Mouse (Mus musculus): ENCODE measurements around the gene Tmem109. TPM values are rescaled to one million over a fixed set of nuclear protein-coding genes. Genes with fewer than 3 reads are reported as not detected.

Gene Tmem109
- polyA plus RNA-seq, 1 experiment from 2014 or later = 78.7 TPM

DNA sequence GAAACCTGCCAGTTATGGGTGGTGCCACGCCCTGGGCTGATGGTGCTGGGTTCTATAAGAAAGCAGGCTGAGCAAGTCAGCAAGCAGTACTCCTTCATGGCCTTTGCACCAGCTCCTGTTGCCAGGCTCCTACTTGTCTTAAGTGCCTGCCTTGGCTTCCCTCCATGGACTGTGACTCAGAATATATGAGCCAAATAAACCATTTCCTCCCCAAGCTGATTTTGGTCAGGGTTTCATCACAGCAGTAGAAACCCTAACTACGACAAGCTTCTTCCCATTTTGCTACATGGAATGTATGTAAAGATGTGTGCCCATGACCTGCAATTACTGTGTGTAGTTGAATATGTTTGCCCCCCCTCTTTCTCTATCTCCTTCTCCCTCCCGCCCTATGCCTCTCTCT, 48.2 kb downstream of the Tmem109 start:
- no peak overlapping the region for H3K4me2 ChIP-seq (ENCODE audit: low read depth, low read length)
- H3K36me3 ChIP-seq (ENCODE audit: control insufficient read depth, insufficient read depth, low read length) = no peaks in the 10 kb centered on the region
- H3K27me3 ChIP-seq (replicated peaks; ENCODE audit: control insufficient read depth, insufficient read depth, low read length) = no peaks in the 10 kb centered on the region
- no peak overlapping the region for H3K27ac ChIP-seq (ENCODE audit: low read length)
- no peak for ATAC-seq
- no peaks in the 10 kb centered on the region for H3K4me1 ChIP-seq (ENCODE audit: control insufficient read depth, insufficient read depth, low read length)
- H3K4me3 ChIP-seq (ENCODE audit: low read length) = no peak overlapping the region
- no peaks in the 10 kb centered on the region for H3K9me3 ChIP-seq (ENCODE audit: control insufficient read depth, low read length)
- 74% methylated on average over 3 of the region's 3 CpGs for WGBS
- no peak overlapping the region for H3K9ac ChIP-seq (ENCODE audit: low read depth, low read length)

DNA sequence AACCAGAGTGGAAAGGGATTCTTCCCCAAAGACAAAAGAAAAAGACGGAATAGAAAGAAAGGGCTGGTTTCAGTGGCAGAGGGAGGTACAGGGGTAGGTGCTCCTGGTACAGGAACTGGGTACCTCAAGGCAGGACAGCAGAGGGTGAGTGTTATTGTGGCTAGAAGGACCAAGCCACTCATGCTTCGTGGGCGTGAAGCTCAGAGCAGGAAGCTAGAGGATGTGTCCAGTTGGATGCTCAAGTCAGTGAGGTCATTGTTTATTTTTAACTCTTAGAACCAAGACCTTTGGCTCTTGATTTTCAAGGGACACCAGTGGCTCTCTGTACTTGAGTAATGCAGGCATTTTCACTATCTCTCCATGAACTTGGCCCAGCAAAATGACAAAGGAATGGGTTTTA, 49.8 kb downstream of the Tmem109 start:
- ATAC-seq = no peak
- no peaks in the 10 kb centered on the region for H3K36me3 ChIP-seq (ENCODE audit: control insufficient read depth, insufficient read depth, low read length)
- 77% methylated on average over 3 of the region's 3 CpGs for WGBS
- H3K9me3 ChIP-seq (ENCODE audit: control insufficient read depth, low read length) = no peaks in the 10 kb centered on the region
- H3K27ac ChIP-seq (ENCODE audit: low read length) = no peak overlapping the region
- no peaks in the 10 kb centered on the region for H3K27me3 ChIP-seq (replicated peaks; ENCODE audit: control insufficient read depth, insufficient read depth, low read length)
- H3K9ac ChIP-seq (ENCODE audit: low read depth, low read length) = no peak overlapping the region
- H3K4me2 ChIP-seq (ENCODE audit: low read depth, low read length) = no peak overlapping the region
- no peak overlapping the region for H3K4me3 ChIP-seq (ENCODE audit: low read length)
- H3K4me1 ChIP-seq (ENCODE audit: control insufficient read depth, insufficient read depth, low read length) = no peaks in the 10 kb centered on the region

DNA sequence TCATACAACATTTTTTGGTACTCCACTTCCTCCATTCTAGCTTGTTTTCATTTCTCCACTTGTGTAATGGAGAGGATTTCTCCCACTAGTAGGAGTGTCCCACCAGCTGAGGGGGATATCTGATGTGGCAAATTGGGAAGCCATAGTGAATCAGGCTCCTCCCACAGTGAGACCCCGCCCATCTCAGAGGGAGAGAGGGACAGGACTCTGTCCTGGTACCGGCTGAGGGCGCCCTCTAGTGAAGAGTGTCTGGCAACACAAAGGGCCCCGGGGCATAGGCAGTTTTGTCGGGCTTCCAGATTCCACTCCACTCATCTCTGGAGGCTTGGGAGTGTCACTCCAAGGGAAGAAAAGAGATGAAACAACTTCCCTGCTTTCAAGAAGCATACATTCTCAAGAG, 50.4 kb downstream of the Tmem109 start:
- WGBS = 8% methylated on average over 5 of the region's 5 CpGs
- no peaks in the 10 kb centered on the region for H3K4me1 ChIP-seq (ENCODE audit: control insufficient read depth, insufficient read depth, low read length)
- no peaks in the 10 kb centered on the region for H3K27me3 ChIP-seq (replicated peaks; ENCODE audit: control insufficient read depth, insufficient read depth, low read length)
- no peaks in the 10 kb centered on the region for H3K9me3 ChIP-seq (ENCODE audit: control insufficient read depth, low read length)
- H3K27ac ChIP-seq (ENCODE audit: low read length) = no peak overlapping the region
- no peak overlapping the region for H3K4me2 ChIP-seq (ENCODE audit: low read depth, low read length)
- H3K36me3 ChIP-seq (ENCODE audit: control insufficient read depth, insufficient read depth, low read length) = no peaks in the 10 kb centered on the region
- H3K4me3 ChIP-seq (ENCODE audit: low read length) = no peak overlapping the region
- no peak overlapping the region for H3K9ac ChIP-seq (ENCODE audit: low read depth, low read length)
- ATAC-seq = no peak

DNA sequence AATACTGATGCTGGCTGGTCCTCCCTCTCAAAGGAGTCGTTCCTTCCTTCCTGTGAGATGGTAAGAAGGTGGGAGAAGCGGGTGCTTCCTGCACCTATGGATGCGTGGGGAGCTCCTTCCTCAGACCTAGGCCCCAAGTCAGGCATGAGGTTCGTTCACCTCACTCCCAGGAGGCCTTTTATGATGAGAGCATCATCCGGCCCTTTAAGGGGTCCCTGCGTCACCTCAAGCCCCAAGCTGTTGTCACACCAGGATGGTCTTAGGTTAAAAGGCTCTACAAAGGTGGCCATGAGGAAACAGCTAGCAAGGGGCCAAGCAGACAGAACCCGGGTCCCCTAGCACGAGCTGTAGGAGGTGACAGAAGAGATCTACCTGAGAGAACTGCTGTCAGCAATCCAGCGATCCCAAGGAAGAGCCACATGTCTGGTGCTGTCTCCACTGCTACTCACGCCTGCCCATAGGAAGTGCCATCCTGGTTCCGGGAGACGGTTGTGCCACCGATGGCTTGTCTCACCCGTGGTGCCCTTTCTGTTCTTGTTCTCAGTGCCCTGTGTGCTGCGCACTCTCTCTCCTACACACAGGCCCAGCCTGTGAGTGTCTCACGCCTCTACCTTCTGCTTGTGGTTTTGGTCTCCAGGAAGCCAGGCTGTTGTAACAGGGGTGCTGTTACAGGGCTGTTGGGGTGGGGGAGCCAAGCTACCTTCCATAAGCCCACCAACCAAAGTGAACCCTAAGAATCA, 52.2 kb downstream of the Tmem109 start, which contains the start of gene Cd6:
Gene Cd6, minus strand, starts transcription at position 623 of the 740 bp plus-strand sequence.
- no peak within 1 kb of the TSS for H3K27ac ChIP-seq (ENCODE audit: low read length)

DNA sequence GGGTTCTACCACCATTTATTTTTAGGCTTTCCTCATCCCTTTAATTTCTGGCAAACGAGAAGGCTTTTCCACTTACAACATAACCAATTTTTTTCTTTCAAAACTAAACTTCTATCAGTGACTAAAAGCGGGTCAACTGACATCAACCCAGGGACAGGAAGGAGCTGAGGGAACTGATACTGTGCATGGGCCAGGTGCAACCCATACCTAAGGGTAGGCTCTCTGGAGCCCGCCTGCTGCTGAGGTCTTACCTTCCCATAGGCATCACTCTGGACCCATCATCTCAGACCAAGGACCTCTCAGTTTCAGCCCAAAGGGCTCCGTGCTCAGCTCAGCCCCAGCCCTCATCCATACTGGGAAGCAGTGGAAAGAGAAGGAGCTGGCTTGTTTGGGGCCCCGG, 53.5 kb downstream of the Tmem109 start:
- no peaks in the 10 kb centered on the region for H3K27me3 ChIP-seq (replicated peaks; ENCODE audit: control insufficient read depth, insufficient read depth, low read length)
- H3K9ac ChIP-seq (ENCODE audit: low read depth, low read length) = no peak overlapping the region
- H3K4me2 ChIP-seq (ENCODE audit: low read depth, low read length) = no peak overlapping the region
- H3K27ac ChIP-seq (ENCODE audit: low read length) = no peak overlapping the region
- H3K4me3 ChIP-seq (ENCODE audit: low read length) = no peak overlapping the region
- no peaks in the 10 kb centered on the region for H3K4me1 ChIP-seq (ENCODE audit: control insufficient read depth, insufficient read depth, low read length)
- no peaks in the 10 kb centered on the region for H3K9me3 ChIP-seq (ENCODE audit: control insufficient read depth, low read length)
- WGBS = 89% methylated on average over 5 of the region's 5 CpGs
- H3K36me3 ChIP-seq (ENCODE audit: control insufficient read depth, insufficient read depth, low read length) = no peaks in the 10 kb centered on the region
- ATAC-seq = no peak

More for the DNA sequence above, 52.2 kb downstream of the Tmem109 start, which contains the start of gene Cd6:
- no peak within 1 kb of the TSS for H3K9ac ChIP-seq (ENCODE audit: low read depth, low read length)
- no peaks in the 10 kb centered on the region for H3K9me3 ChIP-seq (ENCODE audit: control insufficient read depth, low read length)
- no peaks in the 10 kb centered on the region for H3K4me1 ChIP-seq (ENCODE audit: control insufficient read depth, insufficient read depth, low read length)
- no peaks in the 10 kb centered on the region for H3K36me3 ChIP-seq (ENCODE audit: control insufficient read depth, insufficient read depth, low read length)
- ATAC-seq = no peak
- no peaks in the 10 kb centered on the region for H3K27me3 ChIP-seq (replicated peaks; ENCODE audit: control insufficient read depth, insufficient read depth, low read length)
- no peak within 1 kb of the TSS for H3K4me2 ChIP-seq (ENCODE audit: low read depth, low read length)
- no peak within 1 kb of the TSS for H3K4me3 ChIP-seq (ENCODE audit: low read length)
- WGBS = 88% methylated on average over 16 of the region's 16 CpGs

DNA sequence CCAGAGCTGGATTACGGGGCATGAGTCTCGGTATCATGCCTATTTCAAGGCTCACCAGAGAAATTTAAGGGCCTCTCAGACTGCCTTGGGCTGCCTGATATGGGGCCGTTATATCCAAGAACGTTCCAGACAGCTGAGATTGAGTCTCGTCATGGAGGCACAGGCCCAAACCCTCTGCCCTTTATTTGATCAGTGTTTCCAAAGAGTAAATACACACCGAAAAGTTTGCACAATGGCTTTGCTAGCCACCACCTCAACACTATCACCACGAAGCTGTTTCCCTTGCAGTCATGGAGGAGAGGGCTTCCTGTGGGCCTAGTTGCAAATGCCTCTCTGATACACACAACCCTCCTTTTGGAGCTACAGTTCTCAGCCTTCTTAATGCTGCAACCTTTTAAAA, 57.7 kb downstream of the Tmem109 start:
- Histone ChIP-seq H3K27me3 (replicated peaks; ENCODE audit: control insufficient read depth, insufficient read depth, low read length) (no peaks in the 10 kb centered on the region), H3K36me3 (ENCODE audit: control insufficient read depth, insufficient read depth, low read length) (no peaks in the 10 kb centered on the region), H3K4me2 (ENCODE audit: low read depth, low read length) (no peak overlapping the region), H3K9me3 (ENCODE audit: control insufficient read depth, low read length) (no peaks in the 10 kb centered on the region), H3K4me3 (ENCODE audit: low read length) (no peak overlapping the region), H3K4me1 (ENCODE audit: control insufficient read depth, insufficient read depth, low read length) (no peaks in the 10 kb centered on the region), H3K9ac (ENCODE audit: low read depth, low read length) (no peak overlapping the region), H3K27ac (ENCODE audit: low read length) (no peak overlapping the region)
- 74% methylated on average over 7 of the region's 7 CpGs for WGBS
- no peak for ATAC-seq

DNA sequence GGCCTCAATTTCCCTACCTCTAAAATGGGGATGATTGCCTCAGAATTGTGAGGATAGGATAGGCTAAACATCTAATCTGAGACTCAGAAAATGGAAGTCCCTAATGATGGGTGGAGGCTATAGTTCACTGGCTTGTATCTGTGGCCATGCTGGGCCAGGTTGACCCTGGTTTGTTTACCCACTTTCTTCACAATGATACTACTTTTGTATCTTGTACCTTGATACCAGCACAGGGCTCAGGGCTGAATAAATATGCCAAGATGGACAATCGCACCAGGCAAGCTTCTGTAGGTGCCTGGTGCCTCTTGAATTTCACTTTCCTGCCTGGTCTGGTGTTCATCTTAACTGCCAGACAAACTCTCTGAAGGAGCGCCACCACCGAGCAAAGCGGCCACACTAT, 59.3 kb downstream of the Tmem109 start:
- no peak overlapping the region for H3K9ac ChIP-seq (ENCODE audit: low read depth, low read length)
- H3K4me1 ChIP-seq (ENCODE audit: control insufficient read depth, insufficient read depth, low read length) = peaks cover 6% of the 10 kb centered on the region; the same call in 1 of the 2 replicates
- H3K4me2 ChIP-seq (ENCODE audit: low read depth, low read length) = no peak overlapping the region
- H3K36me3 ChIP-seq (ENCODE audit: control insufficient read depth, insufficient read depth, low read length) = no peaks in the 10 kb centered on the region
- 93% methylated on average over 4 of the region's 4 CpGs for WGBS
- no peaks in the 10 kb centered on the region for H3K27me3 ChIP-seq (replicated peaks; ENCODE audit: control insufficient read depth, insufficient read depth, low read length)
- no peak for ATAC-seq
- H3K4me3 ChIP-seq (ENCODE audit: low read length) = no peak overlapping the region
- H3K27ac ChIP-seq (ENCODE audit: low read length) = no peak overlapping the region
- no peaks in the 10 kb centered on the region for H3K9me3 ChIP-seq (ENCODE audit: control insufficient read depth, low read length)

DNA sequence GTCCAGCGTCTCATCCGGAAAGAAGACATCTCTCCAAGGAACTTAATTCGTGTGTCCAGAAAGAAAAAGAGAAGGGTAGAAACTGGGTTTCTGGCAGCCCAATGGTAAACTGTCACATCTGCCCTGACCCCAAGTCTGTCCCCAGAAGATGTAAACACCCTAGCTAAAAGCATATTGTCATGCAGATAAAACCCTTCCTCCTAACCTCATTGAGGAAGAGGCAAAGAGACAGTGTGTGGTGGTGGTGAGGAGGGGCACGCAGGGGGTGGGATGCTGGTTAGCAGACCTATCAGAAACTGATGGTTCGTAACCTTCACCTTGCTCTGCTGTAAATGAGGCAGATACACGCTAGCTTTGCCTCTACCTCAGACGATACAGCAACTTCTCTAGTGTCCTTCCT, 60.5 kb downstream of the Tmem109 start:
- H3K9me3 ChIP-seq (ENCODE audit: control insufficient read depth, low read length) = no peaks in the 10 kb centered on the region
- H3K4me3 ChIP-seq (ENCODE audit: low read length) = no peak overlapping the region
- no peak overlapping the region for H3K4me2 ChIP-seq (ENCODE audit: low read depth, low read length)
- H3K27me3 ChIP-seq (replicated peaks; ENCODE audit: control insufficient read depth, insufficient read depth, low read length) = no peaks in the 10 kb centered on the region
- no peak overlapping the region for H3K9ac ChIP-seq (ENCODE audit: low read depth, low read length)
- no peak overlapping the region for H3K27ac ChIP-seq (ENCODE audit: low read length)
- no peak for ATAC-seq
- H3K36me3 ChIP-seq (ENCODE audit: control insufficient read depth, insufficient read depth, low read length) = no peaks in the 10 kb centered on the region
- WGBS = 72% methylated on average over 7 of the region's 7 CpGs
- H3K4me1 ChIP-seq (ENCODE audit: control insufficient read depth, insufficient read depth, low read length) = peaks cover 6% of the 10 kb centered on the region; the same call in 1 of the 2 replicates
